Mouse (Mus musculus) stomach, embryonic 14.5 days (tissue): Measurements from ENCODE around the gene Mbtps2. TPM values are rescaled to one million over a fixed set of nuclear protein-coding genes. Genes with fewer than 3 reads are reported as not detected.

Experiments
- ATAC-seq: fragments of 200-750 bp; cut with Nextera tagmentation; 2 replicates; pipeline ENCODE4 v1.8.0; 2017; ENCODE audit warnings: low read depth, moderate TSS enrichment; ENCODE audit not compliant: insufficient number of reproducible peaks, insufficient read depth, low FRiP score
- H3K27ac ChIP-seq: fragments of 300-500 bp; sonication (generic); 2 replicates; pipeline ENCODE4 v1.5.1; 2014; ENCODE audit warnings: mild to moderate bottlenecking, low read length, moderate library complexity, mixed read lengths
- H3K27me3 ChIP-seq: fragments of 300-500 bp; sonication (generic); 2 replicates; pipeline ENCODE4 v1.6.1; 2014; ENCODE audit warnings: low read length, control low read depth, mixed read lengths; ENCODE audit not compliant: control insufficient read depth, insufficient read depth
- H3K36me3 ChIP-seq: fragments of 300-500 bp; sonication (generic); 2 replicates; pipeline ENCODE4 v1.6.1; 2014; ENCODE audit warnings: mild to moderate bottlenecking, control low read depth, low read length, moderate library complexity, mixed read lengths; ENCODE audit not compliant: control insufficient read depth, insufficient read depth
- H3K4me1 ChIP-seq: fragments of 300-500 bp; sonication (generic); 2 replicates; pipeline ENCODE4 v1.6.1; 2014; ENCODE audit warnings: low read length, control low read depth, mixed read lengths; ENCODE audit not compliant: control insufficient read depth, insufficient read depth
- H3K4me2 ChIP-seq: fragments of 300-500 bp; sonication (generic); replicated peaks from 2 replicates; pipeline ENCODE4 v1.6.1; 2014; ENCODE audit warnings: low read depth, low read length, control low read depth
- H3K4me3 ChIP-seq: fragments of 300-500 bp; sonication (generic); 2 replicates; pipeline ENCODE4 v1.5.1; 2014; ENCODE audit warnings: low read depth, low read length, control low read depth
- H3K9ac ChIP-seq: fragments of 300-500 bp; sonication (generic); replicated peaks from 2 replicates; pipeline ENCODE4 v1.6.1; 2014; ENCODE audit warnings: low read depth, mild to moderate bottlenecking, control low read depth, low read length, moderate library complexity, mixed read lengths
- H3K9me3 ChIP-seq: fragments of 300-500 bp; sonication (generic); 2 replicates; pipeline ENCODE4 v1.6.1; 2016; ENCODE audit warnings: low read depth, low read length, control low read depth; ENCODE audit not compliant: control insufficient read depth
- WGBS: fragments of 180-500 bp; shearing (Covaris S2); extraction: QIAGEN DNeasy Blood & Tissue Kit; methylation state at CpG from one replicate; pipeline ENCODE4 v1.1.7; 2014; 5-methylcytosine and 5-hydroxymethylcytosine counted together
- polyA plus RNA-seq: library from polyadenylated mRNA; unstranded; fragments of >200 nt; fragmentation: Nextera tagmentation; extraction: Ambion mirVana; gene quantifications from 2 replicates; pipeline ENCODE4 v1.2.1, GENCODE M21; 2014

The Mbtps2 gene
- polyA plus RNA-seq, 1 experiment from 2014 or later, result 24.3 TPM

- Histone ChIP-seq H3K4me1 (no peaks in the 10 kb centered on the region), H3K9me3 (no peaks in the 10 kb centered on the region), H3K4me2 (peak within 1 kb of the TSS; percentile 42), H3K27me3 (no peaks in the 10 kb centered on the region), H3K4me3 (peak within 1 kb of the TSS; percentile 63), H3K9ac (peak within 1 kb of the TSS; percentile 60), H3K27ac (peak within 1 kb of the TSS; percentile 63; the same call in 1 of the 2 replicates), H3K36me3 (no peaks in the 10 kb centered on the region)
- ATAC-seq, result peak; percentile 89
- WGBS, result 24% methylated on average over 29 of the region's 45 CpGs
These were observed 106.4 kb downstream of the Mbtps2 start, which contains the start of gene Sms for GRCm38 (mm10) chrX:157491944-157492726. TSS of gene Sms (minus strand) at chrX:157492287.

- peak; percentile 57 for ATAC-seq
- no peaks in the 10 kb centered on the region for H3K27me3 ChIP-seq
- no peaks in the 10 kb centered on the region for H3K9me3 ChIP-seq
- H3K36me3 ChIP-seq, result no peaks in the 10 kb centered on the region
- H3K4me1 ChIP-seq, result no peaks in the 10 kb centered on the region
- peak overlapping the region; percentile 63; the same call in 1 of the 2 replicates for H3K27ac ChIP-seq
- WGBS, result 21% methylated on average over 50 of the region's 104 CpGs
- H3K4me3 ChIP-seq, result peak overlapping the region; percentile 63
- H3K4me2 ChIP-seq, result peak overlapping the region; percentile 42
- H3K9ac ChIP-seq, result peak overlapping the region; percentile 60
These were observed 107.2 kb downstream of the Mbtps2 start for GRCm38 (mm10) chrX:157491145-157491935.

DNA sequence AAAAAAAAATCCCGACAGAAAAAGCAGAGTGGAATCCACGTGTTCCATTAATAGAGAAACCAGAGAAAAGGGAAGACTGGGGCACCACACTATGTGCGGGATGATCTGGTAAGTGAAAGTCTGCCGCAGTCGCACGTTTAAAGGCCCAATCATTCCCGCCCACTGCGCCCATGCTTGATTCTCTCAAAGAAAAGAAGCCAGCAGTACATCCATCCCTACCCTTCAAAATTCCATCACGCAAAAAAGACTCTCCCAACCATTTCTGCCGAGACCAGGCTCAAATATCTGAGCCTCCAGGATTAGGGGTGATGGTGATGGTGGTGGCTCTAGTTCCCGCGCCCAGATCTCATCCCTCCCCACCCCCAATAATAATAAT, 107.8 kb downstream of the Mbtps2 start:
- 17% methylated on average over 12 of the region's 12 CpGs for WGBS
- peak overlapping the region; percentile 60; the same call in 1 of the 2 replicates for H3K9ac ChIP-seq
- ATAC-seq, result no peak
- H3K4me3 ChIP-seq, result peak overlapping the region; percentile 63
- no peaks in the 10 kb centered on the region for H3K9me3 ChIP-seq
- no peaks in the 10 kb centered on the region for H3K4me1 ChIP-seq
- no peaks in the 10 kb centered on the region for H3K36me3 ChIP-seq
- H3K27ac ChIP-seq, result no peak overlapping the region
- no peaks in the 10 kb centered on the region for H3K27me3 ChIP-seq
- H3K4me2 ChIP-seq, result peak overlapping the region; percentile 42

GRCm38 (mm10) chrX:157489871-157490721, 108.4 kb downstream of the Mbtps2 start:
- Histone ChIP-seq H3K9me3 (no peaks in the 10 kb centered on the region), H3K4me2 (peak overlapping the region; percentile 42), H3K27ac (no peak overlapping the region), H3K36me3 (no peaks in the 10 kb centered on the region), H3K4me1 (no peaks in the 10 kb centered on the region), H3K27me3 (no peaks in the 10 kb centered on the region), H3K4me3 (peak overlapping the region; percentile 63), H3K9ac (0 out of 2 replicates have a peak overlapping the region, but pooled peaks have one; percentile 60)
- ATAC-seq, result no peak
- WGBS, result 28% methylated on average over 9 of the region's 9 CpGs

GRCm38 (mm10) chrX:157488831-157489230, 109.7 kb downstream of the Mbtps2 start:
- H3K27me3 ChIP-seq, result no peaks in the 10 kb centered on the region

DNA sequence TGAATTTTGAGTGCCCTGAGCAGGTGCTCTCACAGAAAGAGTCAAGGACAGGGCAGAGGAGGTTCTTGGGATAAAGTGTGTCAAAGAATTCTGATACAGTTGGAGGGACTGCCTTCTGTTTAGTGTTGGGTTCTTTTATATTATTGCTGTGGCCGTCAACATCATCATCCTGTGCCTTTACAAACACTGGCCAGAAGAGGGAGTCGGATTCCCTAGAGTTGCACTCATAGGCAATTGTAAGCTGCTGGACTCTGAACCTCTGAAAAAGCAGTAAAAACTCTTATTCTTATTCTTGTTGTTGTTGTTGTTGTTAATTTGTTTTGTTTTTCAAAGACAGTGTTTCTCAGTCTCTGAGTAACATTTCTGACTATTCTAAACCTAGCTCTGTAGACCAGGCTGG, 111.8 kb downstream of the Mbtps2 start:
- ATAC-seq, result no peak
- Histone ChIP-seq H3K27ac (no peak overlapping the region), H3K9ac (no peak overlapping the region), H3K27me3 (no peaks in the 10 kb centered on the region), H3K9me3 (no peaks in the 10 kb centered on the region), H3K36me3 (no peaks in the 10 kb centered on the region), H3K4me1 (no peaks in the 10 kb centered on the region), H3K4me2 (no peak overlapping the region), H3K4me3 (no peak overlapping the region)
- WGBS, result 61% methylated on average over 2 of the region's 2 CpGs

More at GRCm38 (mm10) chrX:157488831-157489230, 109.7 kb downstream of the Mbtps2 start:
- Histone ChIP-seq H3K36me3 (no peaks in the 10 kb centered on the region), H3K9me3 (no peaks in the 10 kb centered on the region), H3K4me1 (no peaks in the 10 kb centered on the region), H3K4me3 (no peak overlapping the region), H3K4me2 (no peak overlapping the region), H3K27ac (no peak overlapping the region), H3K9ac (no peak overlapping the region)
- WGBS, result 82% methylated on average over 3 of the region's 3 CpGs
- ATAC-seq, result no peak
